Mouse (Mus musculus): Measurements from ENCODE around the gene Alpl. TPM values are rescaled to one million over a fixed set of nuclear protein-coding genes. Genes with fewer than 3 reads are reported as not detected.
A peak's percentile ranks its signal among the peaks of the same experiment; 100 is the strongest.

The Alpl gene
- polyA plus RNA-seq, 1 experiment from 2014 or later: 2.0 TPM

- H3K27me3 ChIP-seq: no peaks in the 10 kb centered on the region
- ATAC-seq (peak; percentile 31), DNase-seq (ENCODE audit: low read depth, low spot score) (no peak)
- no peak for TF ChIP-seq CTCF (IDR thresholded peaks at IDR 0.05)
- ChIA-PET CTCF (no interaction called here), POLR2A (interaction anchor here (0.5 kb wide), 1 partner anchor 55 kb away, joined by 3 read pairs; no protein-coding TSS in a partner anchor)
- in situ Hi-C loops (cut with MboI; ENCODE audit: low pct_unique_long_range_greater_than_20kb): loop anchor here (10.0 kb wide), 1 partner anchor 219 kb away; no protein-coding TSS in a partner anchor
These were observed 59.9 kb downstream of the Alpl start for GRCm38 (mm10) chr4:137736220-137736701.

GRCm38 (mm10) chr4:137733459-137733858 lies 62.7 kb downstream of the Alpl start:
- ChIA-PET CTCF (no interaction called here), POLR2A (no interaction called here)
- no peak for TF ChIP-seq CTCF (IDR thresholded peaks at IDR 0.05)
- no peaks in the 10 kb centered on the region for H3K27me3 ChIP-seq
- in situ Hi-C loops (cut with MboI; ENCODE audit: low pct_unique_long_range_greater_than_20kb): loop anchor here (5.0 to 10.0 kb wide), 3 partner anchors 64 to 221 kb away; partner anchors contain the start of gene Alpl
- no peak for ATAC-seq
- DNase-seq (ENCODE audit: low read depth, low spot score): no peak

- no peaks in the 10 kb centered on the region for H3K27me3 ChIP-seq
- ATAC-seq (no peak), DNase-seq (ENCODE audit: low read depth, low spot score) (no peak)
- CTCF ChIA-PET: no interaction called here
- in situ Hi-C loops (cut with MboI; ENCODE audit: low pct_unique_long_range_greater_than_20kb): loop anchor here (5.0 to 10.0 kb wide), 3 partner anchors 64 to 222 kb away; partner anchors contain the start of gene Alpl
- no peak for TF ChIP-seq CTCF (IDR thresholded peaks at IDR 0.05)
- POLR2A ChIA-PET: interaction anchor here (0.6 kb wide), 1 partner anchor 265 kb away, joined by 3 read pairs; no protein-coding TSS in a partner anchor
These were observed 63.2 kb downstream of the Alpl start for GRCm38 (mm10) chr4:137732962-137733361.

- in situ Hi-C loops (cut with MboI; ENCODE audit: low pct_unique_long_range_greater_than_20kb): loop anchor here (5.0 to 10.0 kb wide), 3 partner anchors 65 to 222 kb away; partner anchors contain the start of gene Alpl
- no peak for DNase-seq (ENCODE audit: low read depth, low spot score)
- ATAC-seq: no peak
- CTCF ChIA-PET: no interaction called here
- POLR2A ChIA-PET: interaction anchor here (0.6 kb wide), 2 partner anchors 266 to 533 kb away, joined by 3 to 5 read pairs; no protein-coding TSS in a partner anchor
- H3K27me3 ChIP-seq: no peaks in the 10 kb centered on the region
- TF ChIP-seq CTCF (IDR thresholded peaks at IDR 0.05): no peak
These were observed 63.8 kb downstream of the Alpl start for GRCm38 (mm10) chr4:137732361-137732760.

- H3K27me3 ChIP-seq: no peaks in the 10 kb centered on the region
- DNase-seq (ENCODE audit: low read depth, low spot score) (no peak), ATAC-seq (no peak)
- in situ Hi-C loops (cut with MboI; ENCODE audit: low pct_unique_long_range_greater_than_20kb): loop anchor here (5.0 to 10.0 kb wide), 3 partner anchors 65 to 223 kb away; partner anchors contain the start of gene Alpl
- ChIA-PET CTCF (interaction anchor here (1.3 kb wide), 1 partner anchor 58 kb away, joined by 3 read pairs; no protein-coding TSS in a partner anchor), POLR2A (interaction anchor here (0.6 kb wide), 2 partner anchors 53 to 534 kb away, joined by 3 to 5 read pairs; no protein-coding TSS in a partner anchor)
- TF ChIP-seq CTCF (IDR thresholded peaks at IDR 0.05): no peak
These were observed 64.3 kb downstream of the Alpl start for GRCm38 (mm10) chr4:137731891-137732290.

GRCm38 (mm10) chr4:137730757-137731156 lies 65.4 kb downstream of the Alpl start:
- in situ Hi-C loops (cut with MboI; ENCODE audit: low pct_unique_long_range_greater_than_20kb): loop anchor here (5.0 to 10.0 kb wide), 3 partner anchors 67 to 224 kb away; partner anchors contain the start of gene Alpl
- POLR2A ChIA-PET: no interaction called here
- DNase-seq (ENCODE audit: low read depth, low spot score) (no peak), ATAC-seq (no peak)
- CTCF ChIA-PET: interaction anchor here (1.1 to 1.9 kb wide), 3 partner anchors 59 to 105 kb away, joined by 3 to 11 read pairs (median 10); no protein-coding TSS in a partner anchor
- no peak for TF ChIP-seq CTCF (IDR thresholded peaks at IDR 0.05)
- no peaks in the 10 kb centered on the region for H3K27me3 ChIP-seq

- no peaks in the 10 kb centered on the region for H3K27me3 ChIP-seq
- in situ Hi-C loops (cut with MboI; ENCODE audit: low pct_unique_long_range_greater_than_20kb): loop anchor here (5.0 to 10.0 kb wide), 3 partner anchors 67 to 225 kb away; partner anchors contain the start of gene Alpl
- ATAC-seq: no peak
- ChIA-PET POLR2A (no interaction called here), CTCF (interaction anchor here (0.8 to 1.9 kb wide), 8 partner anchors 10 to 106 kb away, joined by 3 to 11 read pairs (median 4); no protein-coding TSS in a partner anchor)
- no peak for TF ChIP-seq CTCF (IDR thresholded peaks at IDR 0.05)
- DNase-seq (ENCODE audit: low read depth, low spot score): no peak
These were observed 66.0 kb downstream of the Alpl start for GRCm38 (mm10) chr4:137730134-137730533.

- CTCF ChIA-PET: interaction anchor here (0.8 to 1.9 kb wide), 8 partner anchors 9 to 107 kb away, joined by 3 to 11 read pairs (median 4); no protein-coding TSS in a partner anchor
- POLR2A ChIA-PET: interaction anchor here (0.6 to 0.9 kb wide), 2 partner anchors 106 to 181 kb away, joined by 3 to 5 read pairs; no protein-coding TSS in a partner anchor
- no peak for ATAC-seq
- TF ChIP-seq CTCF (IDR thresholded peaks at IDR 0.05): no peak
- no peaks in the 10 kb centered on the region for H3K27me3 ChIP-seq
- in situ Hi-C loops (cut with MboI; ENCODE audit: low pct_unique_long_range_greater_than_20kb): no loop called here
- DNase-seq (ENCODE audit: low read depth, low spot score): no peak
These were observed 66.9 kb downstream of the Alpl start for GRCm38 (mm10) chr4:137729155-137729855.

GRCm38 (mm10) chr4:137728399-137729154 lies 67.6 kb downstream of the Alpl start:
- ChIA-PET CTCF (interaction anchor here (1.3 to 1.7 kb wide), 3 partner anchors 56 to 102 kb away, joined by 3 to 7 read pairs (median 4); no protein-coding TSS in a partner anchor), POLR2A (interaction anchor here (0.9 kb wide), 1 partner anchor 106 kb away, joined by 3 read pairs; no protein-coding TSS in a partner anchor)
- in situ Hi-C loops (cut with MboI; ENCODE audit: low pct_unique_long_range_greater_than_20kb): no loop called here
- TF ChIP-seq CTCF (IDR thresholded peaks at IDR 0.05): no peak
- H3K27me3 ChIP-seq: no peaks in the 10 kb centered on the region
- no peak for ATAC-seq
- DNase-seq (ENCODE audit: low read depth, low spot score): no peak
